Mouse (Mus musculus) forebrain, postnatal 0 days (tissue): Measurements from ENCODE around the gene Cenpu. TPM values are rescaled to one million over a fixed set of nuclear protein-coding genes. Genes with fewer than 3 reads are reported as not detected.
A peak's percentile ranks its signal among the peaks of the same experiment; 100 is the strongest.

Experiments used
- ATAC-seq: fragments of 200-750 bp; cut with Nextera tagmentation; 2 replicates; pipeline ENCODE4 v1.8.0; 2017; ENCODE audit warnings: mild to moderate bottlenecking, moderate library complexity
- DNase-seq: peaks from one replicate; pipeline ENCODE4 v3.0.0-alpha.2; 2015
- H3K27ac ChIP-seq: fragments of 300-500 bp; sonication (generic); 2 replicates; pipeline ENCODE4 v1.5.1; 2014; ENCODE audit warnings: low read depth, mild to moderate bottlenecking, antibody characterized with exemption, low read length, moderate library complexity, mixed read lengths
- H3K27me3 ChIP-seq: fragments of 300-500 bp; sonication (generic); 2 replicates; pipeline ENCODE4 v1.6.1; 2014; ENCODE audit warnings: mild to moderate bottlenecking, low read length, mixed read lengths; ENCODE audit not compliant: insufficient read depth
- H3K36me3 ChIP-seq: fragments of 300-500 bp; sonication (generic); 2 replicates; pipeline ENCODE4 v1.6.1; 2014; ENCODE audit warnings: mild to moderate bottlenecking, moderate library complexity; ENCODE audit not compliant: insufficient read depth
- H3K4me1 ChIP-seq: fragments of 300-500 bp; sonication (generic); 2 replicates; pipeline ENCODE4 v1.6.1; 2014; ENCODE audit warnings: antibody characterized with exemption; ENCODE audit not compliant: insufficient read depth
- H3K4me2 ChIP-seq: fragments of 300-500 bp; sonication (generic); 2 replicates; pipeline ENCODE4 v1.6.1; 2014; ENCODE audit warnings: low read depth, mild to moderate bottlenecking, moderate library complexity
- H3K4me3 ChIP-seq: fragments of 300-500 bp; sonication (generic); 2 replicates; pipeline ENCODE4 v1.5.1; 2014; ENCODE audit warnings: low read depth, low read length, mixed read lengths
- H3K9ac ChIP-seq: fragments of 300-500 bp; sonication (generic); 2 replicates; pipeline ENCODE4 v1.6.1; 2014; ENCODE audit warnings: mild to moderate bottlenecking
- H3K9me3 ChIP-seq: fragments of 300-500 bp; sonication (generic); 2 replicates; pipeline ENCODE4 v1.6.1; 2016; ENCODE audit warnings: low read length
- CTCF ChIP-seq: sonication (generic); IDR thresholded peaks from 2 replicates; pipeline ENCODE4 v1.5.1; 2016; ENCODE audit warnings: antibody characterized with exemption, control low read depth, low read depth
- WGBS: fragments of 180-500 bp; shearing (Covaris S2); extraction: QIAGEN DNeasy Blood & Tissue Kit; methylation state at CpG from one replicate; pipeline ENCODE4 v1.1.7; 2014; 5-methylcytosine and 5-hydroxymethylcytosine counted together
- polyA plus RNA-seq: library from polyadenylated mRNA; unstranded; fragments of >200 nt; fragmentation: Nextera tagmentation; extraction: Ambion mirVana; gene quantifications from 2 replicates; pipeline ENCODE4 v1.2.1, GENCODE M21; 2015
- total RNA-seq: library from RNA; depleted of rRNA; stranded (reverse); fragments of >200 nt; gene quantifications from 2 replicates; pipeline ENCODE4 v1.2.3, GENCODE M21; 2014

Gene Cenpu
- total and polyA plus RNA-seq, 2 experiments from 2014 or later = 8.3 to 11.5 TPM

DNA sequence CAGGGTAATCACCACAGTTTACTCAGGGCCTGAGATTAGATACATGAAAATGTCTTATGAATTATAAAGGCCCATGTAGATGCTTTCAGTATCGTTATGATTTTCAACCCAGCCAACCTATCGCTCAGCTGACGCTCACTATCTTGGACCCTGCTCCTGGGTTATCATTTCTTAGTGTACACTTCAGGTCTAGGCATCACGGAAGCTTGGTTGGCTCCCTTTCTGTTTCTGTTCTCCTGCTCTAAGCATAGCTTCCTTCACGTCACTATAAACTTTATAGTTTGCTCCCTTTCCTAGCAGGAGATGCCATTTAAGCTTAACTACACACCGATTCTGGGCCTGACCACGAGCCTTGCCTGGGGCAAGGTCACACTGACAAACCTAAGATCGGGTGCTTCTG, 59.7 kb downstream of the Cenpu start:
- WGBS = 92% methylated on average over 8 of the region's 8 CpGs
- DNase-seq = no peak
- H3K4me1 ChIP-seq = no peaks in the 10 kb centered on the region
- no peaks in the 10 kb centered on the region for H3K9me3 ChIP-seq
- no peak overlapping the region for H3K9ac ChIP-seq
- peaks cover 3% of the 10 kb centered on the region; the same call in 1 of the 2 replicates for H3K36me3 ChIP-seq
- no peak overlapping the region for H3K4me3 ChIP-seq
- H3K4me2 ChIP-seq = no peak overlapping the region
- no peak for TF ChIP-seq CTCF
- no peaks in the 10 kb centered on the region for H3K27me3 ChIP-seq
- ATAC-seq = no peak
- H3K27ac ChIP-seq = no peak overlapping the region

DNA sequence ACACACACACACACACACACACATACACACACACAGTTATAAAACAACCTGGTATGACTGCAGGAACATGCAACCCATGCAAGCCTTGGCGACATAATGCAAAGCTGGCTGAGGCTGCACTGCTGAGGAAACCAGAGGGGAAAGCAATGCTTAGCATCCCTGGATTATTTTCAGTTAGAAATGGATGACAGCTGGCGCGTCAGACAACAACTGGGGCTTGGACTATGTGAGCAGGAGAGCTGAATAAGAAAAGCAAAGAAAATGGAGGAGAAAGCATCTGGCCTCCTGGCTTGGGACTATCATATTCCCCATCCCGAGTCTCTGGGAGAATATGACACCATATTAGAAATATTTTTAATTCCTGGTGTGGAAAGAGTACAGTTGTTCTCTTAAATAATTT, 61.1 kb downstream of the Cenpu start:
- no peaks in the 10 kb centered on the region for H3K9me3 ChIP-seq
- DNase-seq = no peak
- no peak for TF ChIP-seq CTCF
- ATAC-seq = no peak
- H3K4me1 ChIP-seq = no peaks in the 10 kb centered on the region
- no peak overlapping the region for H3K4me2 ChIP-seq
- H3K27ac ChIP-seq = no peak overlapping the region
- H3K27me3 ChIP-seq = no peaks in the 10 kb centered on the region
- H3K4me3 ChIP-seq = no peak overlapping the region
- no peak overlapping the region for H3K9ac ChIP-seq
- 81% methylated on average over 4 of the region's 4 CpGs for WGBS
- no peaks in the 10 kb centered on the region for H3K36me3 ChIP-seq

DNA sequence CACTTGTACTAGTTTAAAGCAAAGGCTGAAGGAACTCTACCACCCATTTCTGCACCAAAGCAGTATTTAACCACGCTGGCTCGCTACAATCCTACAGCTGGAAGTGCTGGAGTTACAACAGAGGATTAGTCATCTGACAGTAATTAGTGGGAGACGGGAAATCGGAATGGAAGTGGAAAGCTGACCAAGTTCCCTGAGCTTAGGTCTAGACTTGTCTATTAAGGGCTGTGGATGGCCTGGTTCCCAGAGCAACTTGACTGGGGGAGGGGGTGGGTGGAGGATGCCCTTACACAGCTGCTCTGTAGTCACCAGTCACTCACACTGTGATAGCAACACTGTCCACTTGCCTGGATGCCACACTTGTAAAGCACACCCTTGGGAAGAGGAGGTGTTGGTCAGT, 61.5 kb downstream of the Cenpu start:
- H3K36me3 ChIP-seq = no peaks in the 10 kb centered on the region
- no peaks in the 10 kb centered on the region for H3K4me1 ChIP-seq
- H3K4me3 ChIP-seq = no peak overlapping the region
- 50% methylated on average over 4 of the region's 4 CpGs for WGBS
- ATAC-seq (no peak), DNase-seq (no peak)
- H3K4me2 ChIP-seq = no peak overlapping the region
- H3K9ac ChIP-seq = no peak overlapping the region
- no peak for TF ChIP-seq CTCF
- no peak overlapping the region for H3K27ac ChIP-seq
- no peaks in the 10 kb centered on the region for H3K9me3 ChIP-seq
- H3K27me3 ChIP-seq = no peaks in the 10 kb centered on the region

DNA sequence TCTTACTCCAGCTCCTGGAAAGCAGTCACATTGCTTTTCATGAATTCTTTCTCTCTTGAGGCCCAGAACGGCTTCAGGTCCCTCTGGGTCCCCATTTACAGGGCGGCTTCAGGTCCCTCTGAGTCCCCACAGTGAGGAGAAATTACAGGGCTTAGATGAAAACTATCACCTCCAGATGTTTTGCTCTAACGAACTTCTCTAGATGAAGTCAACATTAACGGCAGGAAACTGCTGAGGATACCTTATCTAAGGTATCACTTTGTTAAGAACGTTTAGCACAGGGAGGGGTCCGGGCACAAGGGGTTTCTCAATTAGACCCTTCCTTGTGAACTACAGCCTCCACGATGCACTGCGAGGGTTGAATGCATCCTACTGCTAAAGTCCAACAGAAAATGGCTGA, 64.1 kb downstream of the Cenpu start:
- TF ChIP-seq CTCF = no peak
- no peaks in the 10 kb centered on the region for H3K27me3 ChIP-seq
- peaks cover 10% of the 10 kb centered on the region for H3K4me1 ChIP-seq
- H3K4me3 ChIP-seq = no peak overlapping the region
- no peaks in the 10 kb centered on the region for H3K36me3 ChIP-seq
- no peak for ATAC-seq
- H3K9ac ChIP-seq = no peak overlapping the region
- H3K27ac ChIP-seq = 0 out of 2 replicates have a peak overlapping the region, but pooled peaks have one; percentile 95
- no peak for DNase-seq
- peak overlapping the region; percentile 80; the same call in 1 of the 2 replicates for H3K4me2 ChIP-seq
- no peaks in the 10 kb centered on the region for H3K9me3 ChIP-seq
- 92% methylated on average over 8 of the region's 8 CpGs for WGBS

DNA sequence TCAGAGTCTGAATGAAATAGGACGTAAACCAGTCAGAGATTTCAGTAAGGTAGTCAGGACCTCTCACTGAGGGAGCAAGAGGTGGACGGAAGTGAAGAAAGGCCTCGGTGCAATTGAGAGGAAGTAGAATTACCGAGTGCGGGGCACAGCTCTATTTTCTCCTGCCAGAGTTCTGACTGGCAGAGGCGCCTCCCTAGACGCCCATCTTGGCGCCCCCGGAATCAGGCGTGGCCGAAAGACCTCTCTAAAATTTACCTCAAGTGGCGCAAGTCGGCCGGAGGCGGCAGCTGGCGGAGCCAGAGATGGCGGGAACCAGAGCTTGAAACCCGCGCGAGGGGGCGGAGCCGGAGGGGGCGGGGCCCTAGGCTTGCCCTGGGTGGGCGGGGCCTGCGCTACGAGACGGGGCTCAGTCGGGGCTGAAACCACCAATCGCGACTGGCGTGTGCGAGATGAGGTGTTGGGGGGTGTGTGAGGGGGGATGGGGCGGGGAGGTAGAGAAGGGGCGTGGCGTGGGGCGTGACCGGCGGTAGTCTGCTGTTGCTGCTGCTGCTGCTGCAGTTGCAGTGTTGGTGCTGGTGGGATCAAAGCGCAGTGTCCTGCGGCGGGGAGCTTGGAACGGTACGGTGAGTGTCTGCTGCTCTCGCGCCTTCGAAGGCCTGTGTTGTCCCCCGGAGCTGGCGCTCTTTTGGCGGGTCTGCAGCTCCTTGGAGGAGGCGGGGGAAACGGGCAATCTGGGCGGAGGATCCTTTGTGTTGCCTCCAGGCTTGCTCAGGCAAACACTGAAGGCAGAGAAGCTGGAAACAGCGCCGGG, 65.3 kb downstream of the Cenpu start, which contains the start of the genes Primpol and Casp3:
Primpol (minus strand) TSS at position 334 of the 811 bp plus-strand sequence.
Casp3 (plus strand) TSS at position 413 of the 811 bp plus-strand sequence.
- Histone ChIP-seq H3K27ac (peak within 1 kb of the TSS; percentile 95), H3K9me3 (no peaks in the 10 kb centered on the region), H3K4me2 (peak within 1 kb of the TSS; percentile 80), H3K27me3 (no peaks in the 10 kb centered on the region), H3K4me3 (peak within 1 kb of the TSS; percentile 80), H3K4me1 (peaks cover 10% of the 10 kb centered on the region), H3K9ac (peak within 1 kb of the TSS; percentile 88), H3K36me3 (no peaks in the 10 kb centered on the region)
- 0 out of 2 replicates have a peak, but pooled peaks have one; percentile 4 for TF ChIP-seq CTCF
- peak; percentile 98 for ATAC-seq
- WGBS = under 1% methylated on average over 54 of the region's 54 CpGs
- DNase-seq = peak; percentile 97

DNA sequence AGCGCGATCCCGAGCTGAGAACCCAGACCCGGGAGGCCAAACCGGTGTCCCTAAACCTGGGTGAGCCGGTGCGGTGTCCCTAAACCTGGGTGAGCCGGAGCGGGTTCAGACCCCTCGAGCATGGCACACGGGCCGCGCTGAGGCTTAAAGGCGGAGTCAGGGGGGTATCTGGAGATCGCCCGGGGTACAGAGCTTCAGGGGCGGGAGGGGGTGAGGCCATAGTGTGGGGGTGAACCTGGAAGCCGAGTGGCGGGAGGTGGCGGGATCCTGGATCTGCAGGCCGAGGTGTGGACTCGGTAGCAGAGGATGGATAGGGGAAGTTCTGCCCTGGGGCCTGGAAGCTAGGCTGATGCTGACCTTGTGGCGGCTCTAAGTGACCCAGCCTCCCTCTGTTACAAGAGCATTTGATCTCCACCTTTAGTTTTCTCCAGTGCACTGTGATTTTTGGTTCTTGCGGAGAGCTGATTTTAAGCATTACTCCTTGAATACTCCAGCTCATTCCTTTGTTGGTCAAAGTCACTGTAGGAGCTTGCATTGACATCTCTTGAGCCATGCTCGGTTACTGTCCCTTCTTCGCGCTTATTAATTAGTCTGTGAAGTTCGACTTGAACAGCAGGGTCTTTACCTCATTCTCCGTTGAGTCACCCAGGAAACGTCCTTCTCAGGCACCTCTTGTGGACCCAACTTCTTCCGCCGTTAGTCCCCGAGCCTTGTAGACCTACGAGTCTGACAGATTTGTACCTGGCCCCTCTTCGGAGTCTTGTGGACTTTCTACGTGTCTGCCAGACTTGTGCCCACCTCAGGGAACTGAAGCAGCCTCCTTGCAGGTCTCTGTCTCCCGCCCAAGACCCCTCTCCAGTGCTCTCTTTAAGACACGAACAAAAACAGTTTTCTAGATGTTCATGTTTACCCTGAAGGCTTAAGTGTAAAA, 66.1 kb downstream of the Cenpu start:
- WGBS = under 1% methylated on average over 38 of the region's 38 CpGs
- Histone ChIP-seq H3K36me3 (no peaks in the 10 kb centered on the region), H3K4me1 (peaks cover 10% of the 10 kb centered on the region), H3K9ac (peak overlapping the region; percentile 88), H3K9me3 (no peaks in the 10 kb centered on the region), H3K27ac (peak overlapping the region; percentile 95), H3K4me2 (peak overlapping the region; percentile 80), H3K27me3 (no peaks in the 10 kb centered on the region), H3K4me3 (peak overlapping the region; percentile 80)
- no peak for TF ChIP-seq CTCF
- DNase-seq (no peak), ATAC-seq (peak; percentile 34)
